Mouse (Mus musculus): ENCODE measurements around the gene Lamc3. TPM values are rescaled to one million over a fixed set of nuclear protein-coding genes. Genes with fewer than 3 reads are reported as not detected.

Lamc3 gene
- not detected in 2 replicates for polyA plus RNA-seq (2012)

- H3K4me3 ChIP-seq (replicated peaks): no peak within 1 kb of the TSS
- no peaks in the 10 kb centered on the region for H3K36me3 ChIP-seq (ENCODE audit: control insufficient read depth)
- TF ChIP-seq TAL1 (IDR thresholded peaks at IDR 0.05; ENCODE audit: low read length) (no peak), GATA1 (IDR thresholded peaks at IDR 0.05; ENCODE audit: low read length) (no peak)
- H3K27me3 ChIP-seq (ENCODE audit: control insufficient read depth): peaks cover 48% of the 10 kb centered on the region
- no peaks in the 10 kb centered on the region for H3K9me3 ChIP-seq (ENCODE audit: control insufficient read depth, low read length)
- H3K4me1 ChIP-seq (ENCODE audit: control insufficient read depth): peaks cover 2% of the 10 kb centered on the region
Observed at GRCm38 (mm10) chr2:31887030-31887429, at the start of gene Lamc3. Gene Lamc3 (plus strand): TSS chr2:31887291.

- TF ChIP-seq GATA1 (IDR thresholded peaks at IDR 0.05; ENCODE audit: low read length): no peak
Observed at GRCm38 (mm10) chr2:31838868-31839267, 48.2 kb upstream of the Lamc3 start.

GRCm38 (mm10) chr2:31844729-31845136 lies 42.4 kb upstream of the Lamc3 start:
- TF ChIP-seq TAL1 (IDR thresholded peaks at IDR 0.05; ENCODE audit: low read length): no peak
- no peak for TF ChIP-seq GATA1 (IDR thresholded peaks at IDR 0.05; ENCODE audit: low read length)
- peaks cover 3% of the 10 kb centered on the region for H3K4me1 ChIP-seq (ENCODE audit: control insufficient read depth)
- no peaks in the 10 kb centered on the region for H3K36me3 ChIP-seq (ENCODE audit: control insufficient read depth)
- peaks cover 2% of the 10 kb centered on the region; the same call in 1 of the 2 replicates for H3K9me3 ChIP-seq (ENCODE audit: control insufficient read depth, low read length)
- H3K27me3 ChIP-seq (ENCODE audit: control insufficient read depth): peaks cover 52% of the 10 kb centered on the region
- H3K4me3 ChIP-seq (replicated peaks): no peak overlapping the region

More at GRCm38 (mm10) chr2:31838868-31839267, 48.2 kb upstream of the Lamc3 start:
- Histone ChIP-seq H3K4me3 (replicated peaks) (no peak overlapping the region), H3K4me1 (ENCODE audit: control insufficient read depth) (no peaks in the 10 kb centered on the region), H3K27me3 (ENCODE audit: control insufficient read depth) (peaks cover 8% of the 10 kb centered on the region), H3K36me3 (ENCODE audit: control insufficient read depth) (no peaks in the 10 kb centered on the region), H3K9me3 (ENCODE audit: control insufficient read depth, low read length) (no peaks in the 10 kb centered on the region)

GRCm38 (mm10) chr2:31845512-31845895 lies 41.6 kb upstream of the Lamc3 start:
- Histone ChIP-seq H3K4me3 (replicated peaks) (no peak overlapping the region), H3K4me1 (ENCODE audit: control insufficient read depth) (peaks cover 3% of the 10 kb centered on the region), H3K27me3 (ENCODE audit: control insufficient read depth) (peaks cover 52% of the 10 kb centered on the region), H3K9me3 (ENCODE audit: control insufficient read depth, low read length) (peaks cover 2% of the 10 kb centered on the region; the same call in 1 of the 2 replicates), H3K36me3 (ENCODE audit: control insufficient read depth) (no peaks in the 10 kb centered on the region)
- no peak for TF ChIP-seq GATA1 (IDR thresholded peaks at IDR 0.05; ENCODE audit: low read length)

- no peak within 1 kb of the TSS for H3K4me3 ChIP-seq (replicated peaks)
- no peaks in the 10 kb centered on the region for H3K36me3 ChIP-seq (ENCODE audit: control insufficient read depth)
- H3K4me1 ChIP-seq (ENCODE audit: control insufficient read depth): peaks cover 3% of the 10 kb centered on the region
- peaks cover 52% of the 10 kb centered on the region for H3K27me3 ChIP-seq (ENCODE audit: control insufficient read depth)
- TF ChIP-seq GATA1 (IDR thresholded peaks at IDR 0.05; ENCODE audit: low read length) (no peak), TAL1 (IDR thresholded peaks at IDR 0.05; ENCODE audit: low read length) (no peak)
- H3K9me3 ChIP-seq (ENCODE audit: control insufficient read depth, low read length): peaks cover 2% of the 10 kb centered on the region; the same call in 1 of the 2 replicates
Observed at GRCm38 (mm10) chr2:31845896-31846691, 41.0 kb upstream of the Lamc3 start, which contains the start of gene Fibcd1. Gene Fibcd1 (minus strand): TSS chr2:31846005.

- Histone ChIP-seq H3K4me1 (ENCODE audit: control insufficient read depth) (peaks cover 3% of the 10 kb centered on the region), H3K36me3 (ENCODE audit: control insufficient read depth) (no peaks in the 10 kb centered on the region), H3K4me3 (replicated peaks) (no peak overlapping the region), H3K9me3 (ENCODE audit: control insufficient read depth, low read length) (peaks cover 2% of the 10 kb centered on the region; the same call in 1 of the 2 replicates), H3K27me3 (ENCODE audit: control insufficient read depth) (peaks cover 52% of the 10 kb centered on the region)
- TF ChIP-seq TAL1 (IDR thresholded peaks at IDR 0.05; ENCODE audit: low read length) (no peak), GATA1 (IDR thresholded peaks at IDR 0.05; ENCODE audit: low read length) (no peak)
Observed at GRCm38 (mm10) chr2:31846692-31847660, 40.1 kb upstream of the Lamc3 start.

GRCm38 (mm10) chr2:31847908-31848307 lies 39.2 kb upstream of the Lamc3 start:
- Histone ChIP-seq H3K36me3 (ENCODE audit: control insufficient read depth) (no peaks in the 10 kb centered on the region), H3K27me3 (ENCODE audit: control insufficient read depth) (peaks cover 52% of the 10 kb centered on the region), H3K4me3 (replicated peaks) (no peak overlapping the region), H3K4me1 (ENCODE audit: control insufficient read depth) (peaks cover 3% of the 10 kb centered on the region), H3K9me3 (ENCODE audit: control insufficient read depth, low read length) (peaks cover 2% of the 10 kb centered on the region; the same call in 1 of the 2 replicates)
- no peak for TF ChIP-seq GATA1 (IDR thresholded peaks at IDR 0.05; ENCODE audit: low read length)
- no peak for TF ChIP-seq TAL1 (IDR thresholded peaks at IDR 0.05; ENCODE audit: low read length)

GRCm38 (mm10) chr2:31850141-31850540 lies 37.0 kb upstream of the Lamc3 start:
- H3K27me3 ChIP-seq (ENCODE audit: control insufficient read depth): peaks cover 31% of the 10 kb centered on the region

More at GRCm38 (mm10) chr2:31850141-31850540, 37.0 kb upstream of the Lamc3 start:
- Histone ChIP-seq H3K9me3 (ENCODE audit: control insufficient read depth, low read length) (peaks cover 2% of the 10 kb centered on the region; the same call in 1 of the 2 replicates), H3K36me3 (ENCODE audit: control insufficient read depth) (no peaks in the 10 kb centered on the region), H3K4me3 (replicated peaks) (no peak overlapping the region), H3K4me1 (ENCODE audit: control insufficient read depth) (peaks cover 3% of the 10 kb centered on the region)
- no peak for TF ChIP-seq GATA1 (IDR thresholded peaks at IDR 0.05; ENCODE audit: low read length)
- no peak for TF ChIP-seq TAL1 (IDR thresholded peaks at IDR 0.05; ENCODE audit: low read length)

Data from erythroblast, embryonic 14.5 days (primary cell).